Mouse (Mus musculus) CD4-positive, CD25-positive, alpha-beta regulatory T cell, adult 2 months (primary cell): Measurements from ENCODE around the gene Cd180.

Experiments
- DNase-seq: peaks from one replicate; pipeline ENCODE4 v3.0.0-alpha.2; 2012; ENCODE audit warnings: low read depth, low spot score

Cd180 gene

DNA sequence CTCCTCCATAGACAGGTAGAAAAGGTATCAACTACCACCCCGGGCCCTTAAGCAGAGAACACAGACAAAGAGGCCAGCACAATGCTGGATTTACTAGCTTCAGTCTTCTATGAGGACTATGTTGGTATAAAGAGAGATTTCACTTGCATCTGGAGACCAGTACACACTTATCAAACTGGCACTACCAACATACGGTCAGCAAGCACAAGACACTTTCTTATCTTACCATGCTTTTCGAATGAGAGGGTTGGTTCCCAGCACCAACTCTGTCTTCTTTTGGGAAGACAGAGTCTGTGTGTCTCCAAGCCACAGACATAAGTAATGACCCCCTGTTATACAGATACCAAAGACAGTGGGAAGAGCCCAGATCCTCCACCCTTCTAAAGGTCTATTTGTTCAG lies 85.5 kb downstream of the Cd180 start:
- no peak for DNase-seq

GRCm38 (mm10) chr13:102779275-102779674 lies 85.9 kb downstream of the Cd180 start:
- DNase-seq = no peak

- DNase-seq = no peak
Measured at GRCm38 (mm10) chr13:102783531-102784310, 90.4 kb downstream of the Cd180 start.

DNA sequence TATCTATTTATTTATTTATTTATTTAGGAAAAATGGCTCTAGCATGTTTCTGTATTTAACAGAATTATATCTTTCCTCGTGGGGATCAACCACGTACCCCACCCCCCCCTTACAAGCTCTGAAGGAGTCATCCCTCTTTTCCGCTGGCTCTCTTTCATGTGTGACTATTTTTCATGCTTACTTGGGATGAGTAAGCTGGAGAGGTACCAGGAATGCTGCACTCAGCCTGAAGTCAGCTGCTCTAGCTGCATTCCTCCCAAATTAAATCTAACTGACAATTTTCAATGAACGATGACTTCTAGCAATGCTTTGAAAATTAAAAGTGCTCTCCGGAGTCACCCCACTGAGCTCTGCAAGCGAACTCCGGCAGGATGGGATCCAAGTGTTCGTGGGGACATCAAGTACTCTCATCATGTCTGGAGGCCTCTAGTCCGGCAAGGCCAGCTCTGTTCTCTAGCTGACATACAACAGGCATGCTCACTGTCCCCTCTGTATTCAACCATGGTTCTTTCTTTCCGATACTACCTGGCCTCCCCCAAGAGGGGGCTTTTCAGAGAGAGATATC lies 93.4 kb downstream of the Cd180 start:
- DNase-seq = no peak
